Mouse (Mus musculus): ENCODE data around the gene Dxo. TPM values are rescaled to one million over a fixed set of nuclear protein-coding genes. Genes with fewer than 3 reads are reported as not detected.

The Dxo gene
- total and polyA plus RNA-seq, 3 experiments = 10.0 to 31.6 (median 16.3) TPM

- Histone ChIP-seq H3K4me1 (ENCODE audit: control insufficient read depth in 1 of 2, insufficient read depth in 2 of 2) (peaks cover 5 to 46% of the 10 kb centered on the region in 2 experiments; a peak in 3 of 4 replicates), H3K79me2 (replicated peaks; ENCODE audit: control insufficient read depth, extremely low read depth, insufficient read depth, poor library complexity, severe bottlenecking) (no peaks in the 10 kb centered on the region), H3K9me3 (replicated peaks; ENCODE audit: low read length) (no peaks in the 10 kb centered on the region), H3K27me3 (replicated peaks) (no peaks in the 10 kb centered on the region), H3K4me3 (replicated peaks in 1 of 3; ENCODE audit: low read depth in 2 of 3, low read length in 2 of 3, poor library complexity in 1 of 3) (no peak within 1 kb of the TSS), H3K36me3 (replicated peaks in 1 of 2; ENCODE audit: control insufficient read depth in 1 of 2, insufficient read depth in 1 of 2, low read length in 1 of 2) (peaks cover under 1 to 25% of the 10 kb centered on the region in 2 experiments), H3K27ac (ENCODE audit: insufficient read depth, low read depth) (no peak within 1 kb of the TSS), H3K9ac (ENCODE audit: insufficient read depth, low read depth) (no peak within 1 kb of the TSS), H3K4me2 (ENCODE audit: insufficient read depth, low read depth, poor library complexity, severe bottlenecking) (no peak within 1 kb of the TSS)
- dilution Hi-C loops (cut with MboI; ENCODE audit: extremely low pct_ligation_motif_present, extremely low pct_unique_long_range_greater_than_20kb, low sequenced_read_pairs) (no loop called here), in situ Hi-C loops (cut with MboI; ENCODE audit: low pct_ligation_motif_present, low pct_unique_long_range_greater_than_20kb, low sequenced_read_pairs) (no loop called here)
- TF ChIP-seq MAZ (IDR thresholded peaks at IDR 0.05; ENCODE audit: low read depth, low read length) (no peak), MAX (IDR thresholded peaks at IDR 0.05; ENCODE audit: low read length) (no peak), ELF1 (IDR thresholded peaks at IDR 0.05; ENCODE audit: low read depth, low read length) (no peak), RCOR1 (conservative IDR thresholded peaks at IDR 0.05; ENCODE audit: low read depth, low read length) (no peak), JUND (conservative IDR thresholded peaks at IDR 0.05; ENCODE audit: low read depth, low read length) (no peak), SIN3A (IDR thresholded peaks at IDR 0.05; ENCODE audit: low read length) (no peak), RAD21 (IDR thresholded peaks at IDR 0.05; ENCODE audit: low read depth, low read length) (no peak), ZC3H11A (IDR thresholded peaks at IDR 0.05; ENCODE audit: low read depth, low read length) (no peak), MYC (IDR thresholded peaks at IDR 0.05; ENCODE audit: low read depth, low read length) (no peak), ZKSCAN1 (IDR thresholded peaks at IDR 0.05; ENCODE audit: borderline replicate concordance, low read depth, low read length) (no peak), ZNF384 (IDR thresholded peaks at IDR 0.05; ENCODE audit: low read depth, low read length) (no peak), GABPA (IDR thresholded peaks at IDR 0.05; ENCODE audit: insufficient replicate concordance, low read depth, low read length) (no peak), ZMIZ1 (IDR thresholded peaks at IDR 0.05; ENCODE audit: low read depth, low read length) (no peak), MXI1 (IDR thresholded peaks at IDR 0.05; ENCODE audit: low read depth, low read length) (no peak)
- no peak for DNase-seq (ENCODE audit: extremely low read depth)
Observed at GRCm38 (mm10) chr17:34862416-34863081, 25.7 kb downstream of the Dxo start, which contains the start of gene Cfb. Gene Cfb, minus strand, starts transcription at chr17:34862518.

- no peak overlapping the region for H3K9ac ChIP-seq (ENCODE audit: insufficient read depth, low read depth)
- H3K4me3 ChIP-seq (replicated peaks in 1 of 3; ENCODE audit: low read depth in 2 of 3, low read length in 2 of 3, poor library complexity in 1 of 3) = no peak overlapping the region
- 0 out of 2 replicates have a peak, but pooled peaks have one; percentile 34 for TF ChIP-seq RCOR1 (conservative IDR thresholded peaks at IDR 0.05; ENCODE audit: low read depth, low read length)
- no peak for TF ChIP-seq JUND (conservative IDR thresholded peaks at IDR 0.05; ENCODE audit: low read depth, low read length)
- 0 out of 2 replicates have a peak, but pooled peaks have one; percentile 48 for TF ChIP-seq EP300 (IDR thresholded peaks at IDR 0.05; ENCODE audit: low read length)
- no peak for TF ChIP-seq MYC (IDR thresholded peaks at IDR 0.05; ENCODE audit: low read depth, low read length)
- TF ChIP-seq MAZ (IDR thresholded peaks at IDR 0.05; ENCODE audit: low read depth, low read length) = no peak
- TF ChIP-seq ELF1 (IDR thresholded peaks at IDR 0.05; ENCODE audit: low read depth, low read length) = peak; percentile 53
- TF ChIP-seq TCF12 (IDR thresholded peaks at IDR 0.05; ENCODE audit: low read depth, low read length) = no peak
- no peak for TF ChIP-seq SIN3A (IDR thresholded peaks at IDR 0.05; ENCODE audit: low read length)
- TF ChIP-seq E2F4 (IDR thresholded peaks at IDR 0.05; ENCODE audit: insufficient replicate concordance, low read depth, low read length) = no peak
- no peak for TF ChIP-seq MAFK (IDR thresholded peaks at IDR 0.05; ENCODE audit: insufficient replicate concordance, low read length)
- 0 out of 2 replicates have a peak, but pooled peaks have one; percentile 23 for TF ChIP-seq BHLHE40 (IDR thresholded peaks at IDR 0.05; ENCODE audit: low read depth, low read length)
- no peak for TF ChIP-seq RAD21 (IDR thresholded peaks at IDR 0.05; ENCODE audit: low read depth, low read length)
- no peaks in the 10 kb centered on the region for H3K36me3 ChIP-seq (replicated peaks in 1 of 2; ENCODE audit: control insufficient read depth in 1 of 2, insufficient read depth in 1 of 2, low read length in 1 of 2)
- H3K27me3 ChIP-seq (replicated peaks) = no peaks in the 10 kb centered on the region
- no peaks in the 10 kb centered on the region for H3K79me2 ChIP-seq (replicated peaks; ENCODE audit: control insufficient read depth, extremely low read depth, insufficient read depth, poor library complexity, severe bottlenecking)
- DNase-seq (ENCODE audit: extremely low read depth) = peak; percentile 51
- H3K4me2 ChIP-seq (ENCODE audit: insufficient read depth, low read depth, poor library complexity, severe bottlenecking) = peak overlapping the region; percentile 10; the same call in 1 of the 2 replicates
- peaks cover 5 to 28% of the 10 kb centered on the region in 2 experiments; a peak in 3 of 4 replicates for H3K4me1 ChIP-seq (ENCODE audit: control insufficient read depth in 1 of 2, insufficient read depth in 2 of 2)
- no peak overlapping the region for H3K27ac ChIP-seq (ENCODE audit: insufficient read depth, low read depth)
- H3K9me3 ChIP-seq (replicated peaks; ENCODE audit: low read length) = no peaks in the 10 kb centered on the region
- dilution Hi-C loops (cut with MboI; ENCODE audit: extremely low pct_ligation_motif_present, extremely low pct_unique_long_range_greater_than_20kb, low sequenced_read_pairs) = no loop called here
- in situ Hi-C loops (cut with MboI; ENCODE audit: low pct_ligation_motif_present, low pct_unique_long_range_greater_than_20kb, low sequenced_read_pairs) = no loop called here
Observed at GRCm38 (mm10) chr17:34865981-34866380, 29.2 kb downstream of the Dxo start.

Measured in CH12.LX (cell line).